Mouse (Mus musculus): Measurements from ENCODE around the gene Lmo3.

DNA sequence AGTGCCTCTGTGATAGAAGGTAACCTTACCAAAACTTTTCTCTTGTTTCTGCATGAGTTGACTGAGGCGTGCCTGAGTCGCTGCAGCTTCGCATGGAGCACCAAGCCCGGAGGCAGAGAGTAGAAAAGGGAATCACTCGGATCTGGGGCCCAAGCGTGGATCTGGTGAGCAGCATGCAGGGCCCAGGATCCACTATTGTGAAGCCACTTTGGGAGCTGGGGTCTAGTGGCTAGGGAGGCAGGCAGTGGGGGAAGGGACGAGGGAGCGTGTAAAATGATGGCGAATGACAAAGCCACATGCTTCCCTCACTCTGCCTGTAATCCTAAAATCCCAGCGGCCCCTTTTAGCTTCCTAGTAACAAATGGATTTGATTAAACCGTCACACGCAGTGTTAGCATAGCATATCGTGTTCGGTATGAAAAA is 160.6 kb downstream of the Lmo3 start:
- no peak for TF ChIP-seq CTCF (IDR thresholded peaks at IDR 0.05 in 2 of 3, conservative IDR thresholded peaks at IDR 0.05 in 1 of 3; ENCODE audit: control insufficient read depth in 1 of 3, insufficient read depth in 1 of 3, low read depth in 2 of 3, low read length in 3 of 3, poor library complexity in 1 of 3, severe bottlenecking in 1 of 3)
- no peak for TF ChIP-seq POLR2A (IDR thresholded peaks at IDR 0.05; ENCODE audit: control insufficient read depth in 1 of 2, insufficient read depth in 1 of 2, low read depth in 1 of 2, low read length in 2 of 2, poor library complexity in 1 of 2)
- TF ChIP-seq MAX (IDR thresholded peaks at IDR 0.05; ENCODE audit: low read length), result no peak
- TF ChIP-seq ZNF384 (IDR thresholded peaks at IDR 0.05; ENCODE audit: low read depth, low read length), result no peak
- TF ChIP-seq POLR2AphosphoS5 (IDR thresholded peaks at IDR 0.05; ENCODE audit: borderline replicate concordance, low read depth, low read length), result no peak
- no peak for TF ChIP-seq ZC3H11A (IDR thresholded peaks at IDR 0.05; ENCODE audit: low read depth, low read length)
- TF ChIP-seq TBP (IDR thresholded peaks at IDR 0.05; ENCODE audit: low read depth, low read length), result no peak
- TF ChIP-seq ZKSCAN1 (IDR thresholded peaks at IDR 0.05; ENCODE audit: low read depth, low read length), result no peak
- TF ChIP-seq EP300 (IDR thresholded peaks at IDR 0.05; ENCODE audit: low read depth in 1 of 2, low read length in 2 of 2), result no peak
- TF ChIP-seq MXI1 (IDR thresholded peaks at IDR 0.05; ENCODE audit: low read depth, low read length), result no peak
- no peak for TF ChIP-seq NRF1 (IDR thresholded peaks at IDR 0.05; ENCODE audit: insufficient read depth, low read depth, low read length, poor library complexity, severe bottlenecking)

Data from MEL (cell line).